Mouse (Mus musculus) small intestine, adult 2 months (tissue): ENCODE data around the gene Mrpl42.

Experiments used
- CTCF ChIP-seq: fragments of 200-500 bp; IDR thresholded peaks from 2 replicates; pipeline ENCODE4 v1.5.1; 2012; ENCODE audit warnings: low read depth, mild to moderate bottlenecking, control low read depth, inconsistent platforms, low read length, moderate library complexity, mixed read lengths; ENCODE audit not compliant: insufficient replicate concordance, insufficient read length; ENCODE audit errors: extremely low read depth
- POLR2A ChIP-seq: fragments of 200-500 bp; IDR thresholded peaks from 2 replicates; pipeline ENCODE4 v1.6.1; 2012; ENCODE audit warnings: low read depth, mild to moderate bottlenecking, control low read depth, inconsistent platforms, low read length, moderate library complexity

DNA sequence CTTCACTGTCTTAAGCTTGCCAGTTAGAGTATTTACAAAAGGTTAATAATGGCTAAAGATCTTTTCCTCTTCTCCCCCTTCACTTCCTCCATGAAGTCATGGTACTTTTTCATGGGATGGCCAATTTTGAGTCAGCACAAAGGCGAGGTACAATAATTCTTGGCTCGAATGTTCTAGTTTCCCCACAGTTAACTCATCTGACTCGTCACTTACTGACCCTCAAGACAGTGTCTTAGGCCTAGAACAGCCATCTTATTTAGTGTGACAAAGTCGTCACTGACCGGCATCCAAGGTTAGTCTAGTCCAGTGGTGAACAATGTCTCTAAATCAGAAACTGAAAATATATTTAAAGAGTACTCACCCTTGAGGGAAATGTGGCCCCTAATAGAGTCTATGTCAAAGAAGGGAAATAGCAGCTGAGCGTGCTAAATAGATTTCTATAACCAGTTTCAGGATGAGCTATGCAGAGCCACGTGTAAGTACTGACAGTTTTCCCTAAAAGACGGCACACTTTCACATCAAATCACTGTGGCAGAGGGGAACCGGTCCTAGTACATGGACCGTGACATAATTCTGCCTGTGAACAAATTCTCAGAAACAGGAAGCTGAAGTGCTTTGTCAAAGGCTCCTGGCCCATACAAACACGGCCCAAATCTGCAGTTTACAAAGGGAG, 46.5 kb upstream of the Mrpl42 start:
- TF ChIP-seq CTCF (no peak), POLR2A (no peak)
